Mouse (Mus musculus): ENCODE results near the gene Cacna1a. TPM values are rescaled to one million over a fixed set of nuclear protein-coding genes. Genes with fewer than 3 reads are reported as not detected.

The Cacna1a gene
- total and polyA plus RNA-seq, 3 experiments = 3.2 to 5.1 TPM; not detected in 1

DNA sequence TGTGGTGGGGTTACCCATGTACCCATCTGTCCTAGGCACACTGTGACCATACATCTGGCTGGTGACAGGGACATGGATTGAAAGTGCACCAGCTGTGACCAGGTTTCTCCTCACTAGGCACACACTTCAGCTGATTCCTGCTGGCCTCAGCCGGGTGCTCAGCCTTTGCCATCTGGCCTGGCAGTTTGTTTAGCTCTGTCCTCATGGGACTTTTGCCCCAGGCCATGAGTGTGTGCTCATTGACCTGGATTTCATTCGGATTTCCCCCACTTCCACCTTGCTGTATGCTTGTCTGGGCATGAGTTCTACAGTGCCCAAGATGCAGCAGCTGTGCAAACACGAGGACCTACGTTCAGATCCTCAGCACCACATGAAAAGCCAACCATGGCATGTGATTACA lies 41.8 kb upstream of the Cacna1a start:
- no peaks in the 10 kb centered on the region for H3K4me1 ChIP-seq (ENCODE audit: control insufficient read depth in 1 of 2, insufficient read depth in 2 of 2, low read length in 2 of 2)
- H3K27me3 ChIP-seq (ENCODE audit: control insufficient read depth in 1 of 2, insufficient read depth in 2 of 2, low read length in 2 of 2) = peaks cover 0 to 10% of the 10 kb centered on the region in 2 experiments; a peak in 2 of 4 replicates
- no peaks in the 10 kb centered on the region for H3K9me3 ChIP-seq (replicated peaks; ENCODE audit: insufficient read depth, low read length)
- H3K9ac ChIP-seq (ENCODE audit: control insufficient read depth, low read depth, low read length, poor library complexity, severe bottlenecking) = no peak overlapping the region
- H3K36me3 ChIP-seq (ENCODE audit: control insufficient read depth in 1 of 2, insufficient read depth in 2 of 2, low read length in 2 of 2) = no peaks in the 10 kb centered on the region
- no peak for TF ChIP-seq UBTF (IDR thresholded peaks at IDR 0.05; ENCODE audit: borderline replicate concordance, insufficient read depth, low read depth, low read length)
- no peak for TF ChIP-seq MXI1 (IDR thresholded peaks at IDR 0.05; ENCODE audit: low read depth, low read length)
- no peak for TF ChIP-seq ELF1 (IDR thresholded peaks at IDR 0.05; ENCODE audit: low read depth, low read length)
- no peak for TF ChIP-seq RCOR1 (IDR thresholded peaks at IDR 0.05; ENCODE audit: low read depth, low read length)
- no peak for TF ChIP-seq POLR2AphosphoS5 (IDR thresholded peaks at IDR 0.05; ENCODE audit: borderline replicate concordance, low read depth, low read length)
- TF ChIP-seq GABPA (IDR thresholded peaks at IDR 0.05; ENCODE audit: low read depth, low read length) = no peak
- no peak for TF ChIP-seq CHD1 (IDR thresholded peaks at IDR 0.05; ENCODE audit: low read depth, low read length)
- no peak for TF ChIP-seq MYC (IDR thresholded peaks at IDR 0.05; ENCODE audit: low read depth, low read length)
- TF ChIP-seq NRF1 (IDR thresholded peaks at IDR 0.05; ENCODE audit: insufficient read depth, low read depth, low read length, poor library complexity, severe bottlenecking) = no peak
- TF ChIP-seq ZKSCAN1 (IDR thresholded peaks at IDR 0.05; ENCODE audit: low read depth, low read length) = no peak
- TF ChIP-seq MEF2A (IDR thresholded peaks at IDR 0.05; ENCODE audit: extremely low read depth, insufficient replicate concordance, low read depth, low read length, poor library complexity, severe bottlenecking) = no peak
- no peak for TF ChIP-seq ZC3H11A (IDR thresholded peaks at IDR 0.05; ENCODE audit: low read depth, low read length)
- no peak for TF ChIP-seq TBP (IDR thresholded peaks at IDR 0.05; ENCODE audit: low read depth, low read length)
- TF ChIP-seq RAD21 (IDR thresholded peaks at IDR 0.05; ENCODE audit: low read depth, low read length) = no peak
- no peak for TF ChIP-seq GATA1 (IDR thresholded peaks at IDR 0.05; ENCODE audit: low read depth, low read length)
- H3K27ac ChIP-seq (ENCODE audit: control insufficient read depth, low read depth, low read length) = no peak overlapping the region
- no peak overlapping the region for H3K4me3 ChIP-seq (ENCODE audit: control insufficient read depth in 1 of 2, insufficient read depth in 1 of 2, low read depth in 2 of 2, low read length in 2 of 2)
- H3K79me2 ChIP-seq (ENCODE audit: control insufficient read depth, insufficient read depth, low read length, poor library complexity) = no peaks in the 10 kb centered on the region
- DNase-seq (ENCODE audit: low read depth, low spot score) = no peak

GRCm38 (mm10) chr8:84349526-84349925 lies 38.7 kb upstream of the Cacna1a start:
- Histone ChIP-seq H3K4me1 (ENCODE audit: control insufficient read depth in 1 of 2, insufficient read depth in 2 of 2, low read length in 2 of 2) (no peaks in the 10 kb centered on the region), H3K36me3 (ENCODE audit: control insufficient read depth in 1 of 2, insufficient read depth in 2 of 2, low read length in 2 of 2) (no peaks in the 10 kb centered on the region), H3K9ac (ENCODE audit: control insufficient read depth, low read depth, low read length, poor library complexity, severe bottlenecking) (no peak overlapping the region), H3K4me3 (ENCODE audit: control insufficient read depth in 1 of 2, insufficient read depth in 1 of 2, low read depth in 2 of 2, low read length in 2 of 2) (no peak overlapping the region), H3K27ac (ENCODE audit: control insufficient read depth, low read depth, low read length) (no peak overlapping the region), H3K27me3 (ENCODE audit: control insufficient read depth in 1 of 2, insufficient read depth in 2 of 2, low read length in 2 of 2) (peaks cover 0 to 6% of the 10 kb centered on the region in 2 experiments; a peak in 2 of 4 replicates), H3K9me3 (replicated peaks; ENCODE audit: insufficient read depth, low read length) (no peaks in the 10 kb centered on the region), H3K79me2 (ENCODE audit: control insufficient read depth, insufficient read depth, low read length, poor library complexity) (no peaks in the 10 kb centered on the region)
- no peak for TF ChIP-seq MAFK (IDR thresholded peaks at IDR 0.05; ENCODE audit: borderline replicate concordance, low read depth, low read length)
- TF ChIP-seq NRF1 (IDR thresholded peaks at IDR 0.05; ENCODE audit: insufficient read depth, low read depth, low read length, poor library complexity, severe bottlenecking) = no peak
- TF ChIP-seq ZMIZ1 (IDR thresholded peaks at IDR 0.05; ENCODE audit: low read depth, low read length) = no peak
- TF ChIP-seq MXI1 (IDR thresholded peaks at IDR 0.05; ENCODE audit: low read depth, low read length) = no peak
- no peak for DNase-seq (ENCODE audit: low read depth, low spot score)

All from MEL (cell line).